Mouse (Mus musculus): ENCODE data around the gene Paics. TPM values are rescaled to one million over a fixed set of nuclear protein-coding genes. Genes with fewer than 3 reads are reported as not detected.

Gene Paics
- polyA plus RNA-seq, 2 experiments = 78.7 to 172 TPM

DNA sequence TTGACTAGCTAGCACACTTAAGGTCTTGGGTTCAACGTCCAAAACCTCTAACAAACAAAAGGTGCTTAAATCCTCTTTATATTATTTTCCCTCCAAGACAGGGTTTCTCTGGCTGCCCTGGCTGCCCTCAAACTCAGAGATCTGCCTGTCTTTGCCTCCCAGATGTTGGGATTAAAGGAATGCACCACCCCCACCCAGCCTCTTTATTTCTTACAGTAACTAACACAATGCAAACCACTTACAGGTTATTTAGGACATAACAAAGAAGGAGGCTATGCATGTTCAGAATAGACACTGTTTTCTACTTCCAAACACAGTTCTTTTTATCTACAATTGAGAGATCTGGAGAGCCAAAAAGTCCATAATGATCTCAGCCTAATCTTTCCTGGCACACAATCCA, 26.8 kb upstream of the Paics start:
- H3K9me3 ChIP-seq (ENCODE audit: control insufficient read depth, low read length) = no peaks in the 10 kb centered on the region
- no peak for TF ChIP-seq EP300 (IDR thresholded peaks at IDR 0.05; ENCODE audit: low read depth)
- TF ChIP-seq CTCF (IDR thresholded peaks at IDR 0.05; ENCODE audit: low read depth) = no peak
- no peak overlapping the region for H3K9ac ChIP-seq (replicated peaks)
- DNase-seq (ENCODE audit: low read depth in 3 of 3, low spot score in 3 of 3) (no peak), ATAC-seq (ENCODE audit: insufficient read depth) (no peak)
- H3K4me2 ChIP-seq (ENCODE audit: low read depth) = no peak overlapping the region
- no peaks in the 10 kb centered on the region for H3K27me3 ChIP-seq (ENCODE audit: control insufficient read depth, insufficient read depth, low read length)
- H3K27ac ChIP-seq = no peak overlapping the region
- peaks cover 0 to 2% of the 10 kb centered on the region in 2 experiments; a peak in 1 of 4 replicates for H3K4me1 ChIP-seq (replicated peaks; ENCODE audit: control insufficient read depth in 2 of 2, insufficient read depth in 2 of 2, low read length in 1 of 2)
- H3K36me3 ChIP-seq (replicated peaks; ENCODE audit: control insufficient read depth, insufficient read depth, low read depth) = peaks cover 36% of the 10 kb centered on the region
- no peak overlapping the region for H3K4me3 ChIP-seq (ENCODE audit: insufficient read depth in 1 of 2, low read depth in 2 of 2, low read length in 2 of 2)
- 71% methylated on average over 1 of the region's 1 CpGs for WGBS (ENCODE audit: insufficient replicate concordance)

- H3K36me3 ChIP-seq (replicated peaks; ENCODE audit: control insufficient read depth, insufficient read depth, low read depth) = peaks cover 25% of the 10 kb centered on the region
- H3K9me3 ChIP-seq (ENCODE audit: control insufficient read depth, low read length) = no peaks in the 10 kb centered on the region
- H3K27me3 ChIP-seq (ENCODE audit: control insufficient read depth, insufficient read depth, low read length) = no peaks in the 10 kb centered on the region
- H3K27ac ChIP-seq = no peak overlapping the region
- no peak for ATAC-seq (ENCODE audit: insufficient read depth)
- 86% methylated on average over 16 of the region's 16 CpGs for WGBS (ENCODE audit: insufficient replicate concordance)
- no peak overlapping the region for H3K9ac ChIP-seq (replicated peaks)
- peaks cover 2 to 6% of the 10 kb centered on the region in 2 experiments; a peak in 3 of 4 replicates for H3K4me1 ChIP-seq (replicated peaks; ENCODE audit: control insufficient read depth in 2 of 2, insufficient read depth in 2 of 2, low read length in 1 of 2)
- no peak for DNase-seq (ENCODE audit: low read depth in 3 of 3, low spot score in 3 of 3)
- H3K4me3 ChIP-seq (ENCODE audit: insufficient read depth in 1 of 2, low read depth in 2 of 2, low read length in 2 of 2) = no peak overlapping the region
- H3K4me2 ChIP-seq (ENCODE audit: low read depth) = no peak overlapping the region
- TF ChIP-seq CTCF (IDR thresholded peaks at IDR 0.05; ENCODE audit: low read depth) = no peak
- TF ChIP-seq EP300 (IDR thresholded peaks at IDR 0.05; ENCODE audit: low read depth) = no peak
Observed at GRCm38 (mm10) chr5:76928124-76928832, 22.8 kb upstream of the Paics start.

DNA sequence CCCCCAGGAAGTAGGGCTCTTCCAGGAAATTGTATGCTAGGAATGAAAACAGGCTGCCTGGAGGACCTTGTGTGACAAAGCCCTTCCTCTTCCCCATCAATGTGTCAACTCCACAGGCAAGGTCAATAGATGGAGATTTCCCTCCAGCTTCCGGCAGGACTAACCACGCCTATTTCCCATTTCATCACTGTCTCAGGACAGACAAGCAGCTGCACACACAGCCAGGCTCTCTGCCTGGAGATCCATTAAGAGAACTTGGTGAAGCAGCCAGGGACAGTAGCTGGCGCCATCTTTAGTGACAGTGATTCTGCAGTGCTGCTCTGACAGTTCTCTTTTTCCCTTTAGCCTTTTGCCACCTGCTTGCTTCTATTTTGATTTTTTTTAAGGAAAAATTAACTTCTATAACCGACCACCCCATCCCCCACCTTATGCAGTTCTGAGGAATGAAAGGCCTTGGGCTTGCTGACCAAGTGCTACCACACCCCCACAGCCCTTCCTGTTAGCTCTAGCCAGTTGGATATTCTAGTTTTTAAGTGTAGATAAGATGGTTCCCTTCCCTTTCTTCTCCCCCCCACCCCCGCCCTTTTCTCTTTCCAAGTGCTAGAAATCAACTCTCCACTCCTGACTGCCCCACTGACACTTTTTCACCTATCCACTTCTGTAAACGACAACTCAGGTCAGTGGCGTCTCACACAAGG, 21.8 kb upstream of the Paics start:
- Histone ChIP-seq H3K27me3 (ENCODE audit: control insufficient read depth, insufficient read depth, low read length) (no peaks in the 10 kb centered on the region), H3K9ac (replicated peaks) (no peak overlapping the region), H3K4me1 (replicated peaks; ENCODE audit: control insufficient read depth in 2 of 2, insufficient read depth in 2 of 2, low read length in 1 of 2) (peaks cover 2 to 6% of the 10 kb centered on the region in 2 experiments; a peak in 3 of 4 replicates), H3K27ac (no peak overlapping the region), H3K4me3 (ENCODE audit: insufficient read depth in 1 of 2, low read depth in 2 of 2, low read length in 2 of 2) (no peak overlapping the region), H3K4me2 (ENCODE audit: low read depth) (no peak overlapping the region), H3K36me3 (replicated peaks; ENCODE audit: control insufficient read depth, insufficient read depth, low read depth) (peaks cover 20% of the 10 kb centered on the region), H3K9me3 (ENCODE audit: control insufficient read depth, low read length) (no peaks in the 10 kb centered on the region)
- DNase-seq (ENCODE audit: low read depth in 3 of 3, low spot score in 3 of 3) (no peak), ATAC-seq (ENCODE audit: insufficient read depth) (no peak)
- TF ChIP-seq CTCF (IDR thresholded peaks at IDR 0.05; ENCODE audit: low read depth) (no peak), EP300 (IDR thresholded peaks at IDR 0.05; ENCODE audit: low read depth) (no peak)
- WGBS (ENCODE audit: insufficient replicate concordance) = 35% methylated on average over 7 of the region's 7 CpGs

- Histone ChIP-seq H3K27me3 (ENCODE audit: control insufficient read depth, insufficient read depth, low read length) (no peaks in the 10 kb centered on the region), H3K27ac (no peak overlapping the region), H3K4me2 (ENCODE audit: low read depth) (no peak overlapping the region), H3K9me3 (ENCODE audit: control insufficient read depth, low read length) (no peaks in the 10 kb centered on the region; the same call in 1 of the 2 replicates), H3K36me3 (replicated peaks; ENCODE audit: control insufficient read depth, insufficient read depth, low read depth) (peaks cover 19% of the 10 kb centered on the region), H3K4me1 (replicated peaks; ENCODE audit: control insufficient read depth in 2 of 2, insufficient read depth in 2 of 2, low read length in 1 of 2) (no peaks in the 10 kb centered on the region), H3K4me3 (ENCODE audit: insufficient read depth in 1 of 2, low read depth in 2 of 2, low read length in 2 of 2) (no peak overlapping the region), H3K9ac (replicated peaks) (no peak overlapping the region)
- DNase-seq (ENCODE audit: low read depth in 3 of 3, low spot score in 3 of 3) = no peak
- 84% methylated on average over 8 of the region's 8 CpGs for WGBS (ENCODE audit: insufficient replicate concordance)
- TF ChIP-seq CTCF (IDR thresholded peaks at IDR 0.05; ENCODE audit: low read depth) = no peak
- no peak for TF ChIP-seq EP300 (IDR thresholded peaks at IDR 0.05; ENCODE audit: low read depth)
- no peak for ATAC-seq (ENCODE audit: insufficient read depth)
Observed at GRCm38 (mm10) chr5:76939717-76940116, 11.4 kb upstream of the Paics start.

DNA sequence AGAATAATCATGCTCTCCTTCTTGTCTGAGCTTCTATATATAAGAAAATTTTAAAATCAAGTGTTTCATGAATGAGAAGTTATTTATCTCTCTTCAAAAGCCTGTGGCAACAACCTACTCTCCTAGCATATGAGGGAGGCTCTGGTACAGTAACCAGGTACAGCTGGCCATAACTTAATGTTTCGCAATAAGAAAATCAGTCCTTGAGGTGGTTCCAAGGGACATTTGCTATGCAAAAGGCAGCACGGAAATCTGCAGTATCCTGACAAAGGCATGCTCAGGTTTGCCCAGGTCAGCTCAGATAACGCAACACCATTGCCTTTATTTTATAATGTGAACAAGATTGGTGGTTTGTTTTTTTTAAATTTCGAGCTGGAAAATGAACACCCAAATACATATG, 9.1 kb upstream of the Paics start:
- Histone ChIP-seq H3K9me3 (ENCODE audit: control insufficient read depth, low read length) (no peaks in the 10 kb centered on the region; the same call in 1 of the 2 replicates), H3K9ac (replicated peaks) (no peak overlapping the region), H3K4me2 (ENCODE audit: low read depth) (no peak overlapping the region), H3K4me3 (ENCODE audit: insufficient read depth in 1 of 2, low read depth in 2 of 2, low read length in 2 of 2) (no peak overlapping the region), H3K27me3 (ENCODE audit: control insufficient read depth, insufficient read depth, low read length) (no peaks in the 10 kb centered on the region), H3K36me3 (replicated peaks; ENCODE audit: control insufficient read depth, insufficient read depth, low read depth) (peaks cover 23% of the 10 kb centered on the region), H3K4me1 (replicated peaks; ENCODE audit: control insufficient read depth in 2 of 2, insufficient read depth in 2 of 2, low read length in 1 of 2) (peaks cover under 1 to 2% of the 10 kb centered on the region in 2 experiments; a peak in 1 of 4 replicates), H3K27ac (no peak overlapping the region)
- 74% methylated on average over 4 of the region's 4 CpGs for WGBS (ENCODE audit: insufficient replicate concordance)
- no peak for TF ChIP-seq EP300 (IDR thresholded peaks at IDR 0.05; ENCODE audit: low read depth)
- no peak for TF ChIP-seq CTCF (IDR thresholded peaks at IDR 0.05; ENCODE audit: low read depth)
- ATAC-seq (ENCODE audit: insufficient read depth) (no peak), DNase-seq (ENCODE audit: low read depth in 3 of 3, low spot score in 3 of 3) (no peak)
